ENCODE assay signal across 9 mouse cellular contexts in genomic region chr14:74910363-74910762, GRCm38 (mm10). TPM values are rescaled to one million over a fixed set of nuclear protein-coding genes. Genes with fewer than 3 reads are reported as not detected.
DNase-seq lines count a peak whose midpoint lies in the region; ATAC-seq and TF ChIP-seq lines count a peak whose summit lies in the region.
"Had no signal": no experiment of that assay in that cellular context is flagged by ENCODE, and none has a peak within 500 bp of the region (broad histone marks: within the 10 kb centered on the region; RNA-seq: fewer than 3 reads in every experiment).

No protein-coding gene starts in this region.

- DNase-seq in A20 (ENCODE audit: low read depth, low spot score), result peak; percentile 41
- DNase-seq in adrenal gland, adult 2 months, result peak; percentile 81
- peak; percentile 87 for DNase-seq in lung, postnatal 0 days (ENCODE audit: low spot score)
- DNase-seq in right cerebral cortex, adult 18-20 months, result no peak
- DNase-seq in hindbrain, embryonic 11.5 days (ENCODE audit: low spot score), result no peak
- no peak for DNase-seq in liver, postnatal 0 days
- DNase-seq: cerebellum, postnatal 14 days had no signal

- TF ChIP-seq CTCF in lung, postnatal 0 days (IDR thresholded peaks at IDR 0.05), result no peak
- TF ChIP-seq CTCF in liver, postnatal 0 days (IDR thresholded peaks at IDR 0.05; ENCODE audit: low read depth), result no peak

- no peaks in the 10 kb centered on the region for H3K36me3 ChIP-seq in heart, embryonic 16.5 days (ENCODE audit: control insufficient read depth, insufficient read depth)
- H3K36me3 ChIP-seq in lung, postnatal 0 days (ENCODE audit: insufficient read depth, low read length), result no peaks in the 10 kb centered on the region
- H3K36me3 ChIP-seq in hindbrain, embryonic 11.5 days (ENCODE audit: control insufficient read depth, insufficient read depth, low read length), result no peaks in the 10 kb centered on the region
- no peaks in the 10 kb centered on the region for H3K36me3 ChIP-seq in liver, postnatal 0 days (replicated peaks; ENCODE audit: insufficient read depth, low read length)

- peak overlapping the region; percentile 51; the same call in 1 of the 2 replicates for H3K27ac ChIP-seq in heart, embryonic 16.5 days (ENCODE audit: low read length)
- 0 out of 2 replicates have a peak overlapping the region, but pooled peaks have one; percentile 14 for H3K27ac ChIP-seq in lung, postnatal 0 days (ENCODE audit: low read length)
- no peak overlapping the region for H3K27ac ChIP-seq in hindbrain, embryonic 11.5 days (ENCODE audit: low read depth, low read length)
- H3K27ac ChIP-seq in liver, postnatal 0 days (ENCODE audit: low read depth), result no peak overlapping the region

- H3K4me3 ChIP-seq in heart, embryonic 16.5 days (ENCODE audit: low read length), result no peak overlapping the region
- H3K4me3 ChIP-seq in lung, postnatal 0 days (ENCODE audit: low read depth, low read length), result no peak overlapping the region
- no peak overlapping the region for H3K4me3 ChIP-seq in hindbrain, embryonic 11.5 days (ENCODE audit: low read depth, low read length)
- no peak overlapping the region for H3K4me3 ChIP-seq in liver, postnatal 0 days (ENCODE audit: low read depth, low read length)

- no peak overlapping the region for H3K4me2 ChIP-seq in heart, embryonic 16.5 days (ENCODE audit: low read depth, low read length)
- no peak overlapping the region for H3K4me2 ChIP-seq in lung, postnatal 0 days (replicated peaks; ENCODE audit: low read depth, low read length)
- no peak overlapping the region for H3K4me2 ChIP-seq in hindbrain, embryonic 11.5 days (replicated peaks; ENCODE audit: low read depth, low read length)
- no peak overlapping the region for H3K4me2 ChIP-seq in liver, postnatal 0 days (ENCODE audit: low read depth, low read length)

- 0 out of 2 replicates have a peak, but pooled peaks have one; percentile 24 for ATAC-seq in heart, embryonic 16.5 days (replicated peaks; ENCODE audit: extremely low read depth, insufficient read depth, low FRiP score)
- ATAC-seq in lung, postnatal 0 days, result peak; percentile 89
- ATAC-seq in hindbrain, embryonic 11.5 days (ENCODE audit: low FRiP score), result no peak
- ATAC-seq in liver, postnatal 0 days, result no peak
- ATAC-seq: forebrain, embryonic 14.5 days had no signal

- 30% methylated on average over 5 of the region's 5 CpGs for WGBS in heart, embryonic 16.5 days
- 44% methylated on average over 5 of the region's 5 CpGs for WGBS in lung, postnatal 0 days
- WGBS in hindbrain, embryonic 11.5 days, result 69% methylated on average over 5 of the region's 5 CpGs
- WGBS in liver, postnatal 0 days (ENCODE audit: insufficient replicate concordance), result 64% methylated on average over 5 of the region's 5 CpGs

- peak overlapping the region; percentile 49 for H3K9ac ChIP-seq in heart, embryonic 16.5 days (ENCODE audit: low read length)
- no peak overlapping the region for H3K9ac ChIP-seq in lung, postnatal 0 days (replicated peaks; ENCODE audit: low read depth)
- no peak overlapping the region for H3K9ac ChIP-seq in hindbrain, embryonic 11.5 days (ENCODE audit: low read depth, low read length)
- H3K9ac ChIP-seq in liver, postnatal 0 days (replicated peaks), result no peak overlapping the region

- TF ChIP-seq EP300 in lung, postnatal 0 days (IDR thresholded peaks at IDR 0.05), result no peak
- TF ChIP-seq EP300 in liver, postnatal 0 days (IDR thresholded peaks at IDR 0.05; ENCODE audit: low read depth), result no peak

- H3K9me3 ChIP-seq in heart, embryonic 16.5 days (replicated peaks; ENCODE audit: control insufficient read depth, low read length), result no peaks in the 10 kb centered on the region
- H3K9me3 ChIP-seq in lung, postnatal 0 days (ENCODE audit: low read length), result no peaks in the 10 kb centered on the region
- H3K9me3 ChIP-seq in hindbrain, embryonic 11.5 days (ENCODE audit: control insufficient read depth, low read length), result no peaks in the 10 kb centered on the region
- H3K9me3 ChIP-seq in liver, postnatal 0 days (ENCODE audit: low read length), result no peaks in the 10 kb centered on the region

- H3K27me3 ChIP-seq in heart, embryonic 16.5 days (ENCODE audit: control insufficient read depth, insufficient read depth, low read length), result no peaks in the 10 kb centered on the region
- no peaks in the 10 kb centered on the region for H3K27me3 ChIP-seq in lung, postnatal 0 days (replicated peaks; ENCODE audit: insufficient read depth, low read length)
- H3K27me3 ChIP-seq in hindbrain, embryonic 11.5 days (ENCODE audit: control insufficient read depth, insufficient read depth, low read length), result no peaks in the 10 kb centered on the region
- H3K27me3 ChIP-seq in liver, postnatal 0 days (ENCODE audit: insufficient read depth, low read length), result no peaks in the 10 kb centered on the region

- peaks cover 42% of the 10 kb centered on the region for H3K4me1 ChIP-seq in heart, embryonic 16.5 days (ENCODE audit: control insufficient read depth, insufficient read depth, low read length)
- H3K4me1 ChIP-seq in lung, postnatal 0 days (ENCODE audit: insufficient read depth, low read depth, low read length), result peaks cover 22% of the 10 kb centered on the region; the same call in 1 of the 2 replicates
- no peaks in the 10 kb centered on the region for H3K4me1 ChIP-seq in hindbrain, embryonic 11.5 days (replicated peaks; ENCODE audit: control insufficient read depth, insufficient read depth, low read length)
- H3K4me1 ChIP-seq in liver, postnatal 0 days (ENCODE audit: insufficient read depth), result peaks cover 9% of the 10 kb centered on the region

RNA-seq across cellular contexts. Expression of gene Lrch1, which starts 37.3 kb away (rescaled TPM):
- 10 to 100 TPM; 10.8 to 15.0 TPM for total RNA-seq in adrenal gland, adult 2 months (2021)
- 4.7 and 5.3 TPM in 2 replicates for polyA plus RNA-seq in adrenal gland, adult 2 months (2012; rRNA removed)
- 12.4 and 12.5 TPM in 2 replicates for polyA plus RNA-seq in heart, embryonic 16.5 days (2015; fragmentation: Nextera tagmentation; extraction: Ambion mirVana)
- 13.5 and 15.3 TPM in 2 replicates for polyA plus RNA-seq in lung, postnatal 0 days (2015; fragmentation: Nextera tagmentation; extraction: Ambion mirVana)
- 12.0 and 12.6 TPM in 2 replicates for polyA plus RNA-seq in hindbrain, embryonic 11.5 days (2014; fragmentation: Nextera tagmentation; extraction: Ambion mirVana)
- 2.8 and 3.6 TPM in 2 replicates for polyA plus RNA-seq in liver, postnatal 0 days (2015; fragmentation: Nextera tagmentation; extraction: Ambion mirVana)

Comparison
In these comparisons a context has a peak if more than half of its experiments do, and no peak if none do; other contexts are left out.
1. DNase-seq: peak in A20 (single experiment), adrenal gland, adult 2 months (single experiment) and lung, postnatal 0 days (single experiment); none in right cerebral cortex, adult 18-20 months (single experiment), hindbrain, embryonic 11.5 days (single experiment) and liver, postnatal 0 days (single experiment).
2. ATAC-seq: peak in heart, embryonic 16.5 days (single experiment) and lung, postnatal 0 days (single experiment); none in hindbrain, embryonic 11.5 days (single experiment) and liver, postnatal 0 days (single experiment).
3. H3K27ac ChIP-seq: peak in heart, embryonic 16.5 days (single experiment) and lung, postnatal 0 days (single experiment); none in hindbrain, embryonic 11.5 days (single experiment) and liver, postnatal 0 days (single experiment).